Mouse (Mus musculus) liver, embryonic 14.5 days (tissue): ENCODE data around the gene Arhgef1. TPM values are rescaled to one million over a fixed set of nuclear protein-coding genes. Genes with fewer than 3 reads are reported as not detected.
A peak's percentile ranks its signal among the peaks of the same experiment; 100 is the strongest.

Experiments
- ATAC-seq: fragments of 200-750 bp; cut with Nextera tagmentation; 2 replicates; pipeline ENCODE4 v1.8.0; 2017; ENCODE audit warnings: moderate number of reproducible peaks, mild to moderate bottlenecking, moderate library complexity; ENCODE audit not compliant: insufficient read depth
- DNase-seq, 3 experiments: peaks; one replicate each; pipeline ENCODE4 v3.0.0-alpha.2; 2012 to 2013; ENCODE audit warnings: low read depth in 3 of 3, low spot score in 3 of 3
- H3K27ac ChIP-seq: fragments of 300-500 bp; sonication (generic); 2 replicates; pipeline ENCODE4 v1.5.1; 2014; ENCODE audit warnings: moderate library complexity, mild to moderate bottlenecking, control low read depth, inconsistent platforms
- H3K27me3 ChIP-seq: fragments of 300-500 bp; sonication (generic); 2 replicates; pipeline ENCODE4 v1.6.1; 2014; ENCODE audit warnings: mild to moderate bottlenecking, low read length, moderate library complexity; ENCODE audit not compliant: control insufficient read depth, insufficient read depth
- H3K36me3 ChIP-seq: fragments of 300-500 bp; sonication (generic); replicated peaks from 2 replicates; pipeline ENCODE4 v1.6.1; 2014; ENCODE audit warnings: low read depth; ENCODE audit not compliant: control insufficient read depth, insufficient read depth
- H3K4me1 ChIP-seq, 2 experiments: fragments of 200-500 bp in 1 of 2; fragments of 300-500 bp in 1 of 2; sonication (generic) in 1 of 2; replicated peaks; 2 replicates each; pipeline ENCODE4 v1.6.1; 2012 to 2014; ENCODE audit warnings: antibody characterized with exemption in 1 of 2, inconsistent platforms in 1 of 2, low read length in 1 of 2; ENCODE audit not compliant: control insufficient read depth in 2 of 2, insufficient read depth in 2 of 2
- H3K4me2 ChIP-seq: fragments of 300-500 bp; sonication (generic); 2 replicates; pipeline ENCODE4 v1.6.1; 2014; ENCODE audit warnings: low read depth, mild to moderate bottlenecking, control low read depth, moderate library complexity
- H3K4me3 ChIP-seq, 2 experiments: fragments of 200-500 bp in 1 of 2; fragments of 300-500 bp in 1 of 2; sonication (generic) in 1 of 2; 2 replicates each; pipeline ENCODE4 v1.5.1; 2012 to 2014; ENCODE audit warnings: low read depth in 2 of 2, low read length in 2 of 2, mild to moderate bottlenecking in 2 of 2, control low read depth in 1 of 2, inconsistent platforms in 1 of 2, moderate library complexity in 1 of 2; ENCODE audit not compliant: insufficient read depth in 1 of 2
- H3K9ac ChIP-seq: fragments of 300-500 bp; sonication (generic); replicated peaks from 2 replicates; pipeline ENCODE4 v1.6.1; 2014; ENCODE audit warnings: mild to moderate bottlenecking, control low read depth, moderate library complexity
- H3K9me3 ChIP-seq: fragments of 300-500 bp; sonication (generic); 2 replicates; pipeline ENCODE4 v1.6.1; 2016; ENCODE audit warnings: low read length, mixed read lengths; ENCODE audit not compliant: control insufficient read depth
- CTCF ChIP-seq: IDR thresholded peaks from 2 replicates; pipeline ENCODE4 v1.5.1; 2016; ENCODE audit warnings: antibody characterized with exemption, low read depth, control low read depth
- EP300 ChIP-seq: IDR thresholded peaks from 2 replicates; pipeline ENCODE4 v1.6.1; 2016; ENCODE audit warnings: antibody characterized with exemption, low read depth
- WGBS: fragments of 180-500 bp; shearing (Covaris S2); extraction: QIAGEN DNeasy Blood & Tissue Kit; methylation state at CpG from one replicate; pipeline ENCODE4 v1.1.7; 2014; ENCODE audit not compliant: insufficient replicate concordance; 5-methylcytosine and 5-hydroxymethylcytosine counted together
- polyA plus RNA-seq, 2 experiments: library from polyadenylated mRNA; depleted of rRNA in 1 of 2; stranded (reverse) in 1 of 2; unstranded in 1 of 2; fragments of >200 nt; fragmentation: Nextera tagmentation in 1 of 2; extraction: Ambion mirVana in 1 of 2; gene quantifications; 2 replicates each; pipeline versions ENCODE4 v1.2.1 to v1.2.3; 2012 to 2014

The Arhgef1 gene
- polyA plus RNA-seq (2012; rRNA removed) (44.2 and 44.3 TPM in 2 replicates), polyA plus RNA-seq (2014; fragmentation: Nextera tagmentation; extraction: Ambion mirVana) (28.7 and 31.1 TPM in 2 replicates)

GRCm38 (mm10) chr7:24902630-24903443 is at the start of gene Arhgef1:
Gene Arhgef1 (plus strand): TSS chr7:24902912.
- Histone ChIP-seq H3K27me3 (no peaks in the 10 kb centered on the region), H3K9me3 (no peaks in the 10 kb centered on the region), H3K27ac (peak within 1 kb of the TSS; percentile 91), H3K9ac (peak within 1 kb of the TSS; percentile 80), H3K36me3 (no peaks in the 10 kb centered on the region), H3K4me1 (peaks cover 23 to 39% of the 10 kb centered on the region in 2 experiments), H3K4me2 (peak within 1 kb of the TSS; percentile 87), H3K4me3 (peak within 1 kb of the TSS; percentile 74 to 81)
- WGBS = 2% methylated on average over 65 of the region's 68 CpGs
- ATAC-seq (peak; percentile 62), DNase-seq (peak; percentile 52 to 66 (median 56))
- TF ChIP-seq EP300 (no peak), CTCF (no peak)

DNA sequence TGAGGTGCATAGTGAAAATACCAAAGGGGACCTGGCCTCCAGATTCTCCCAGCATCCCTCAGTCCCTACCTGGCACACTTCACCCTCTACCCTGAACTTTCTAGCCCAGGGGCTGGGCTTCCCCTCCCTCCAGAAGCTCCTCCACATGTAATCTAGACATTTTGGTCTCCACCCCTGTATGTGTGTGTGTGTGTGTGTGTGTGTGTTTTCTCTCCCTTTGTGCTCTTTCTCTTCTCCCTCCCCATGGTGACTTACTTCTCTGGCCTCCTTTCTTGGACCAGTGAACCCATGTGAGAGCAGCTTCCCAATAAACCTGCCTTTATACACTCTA is 49.5 kb upstream of the Arhgef1 start:
- H3K9ac ChIP-seq = peak overlapping the region; percentile 32
- peak overlapping the region; percentile 95 for H3K27ac ChIP-seq
- H3K4me1 ChIP-seq = peaks cover 44 to 54% of the 10 kb centered on the region in 2 experiments
- H3K27me3 ChIP-seq = no peaks in the 10 kb centered on the region
- TF ChIP-seq EP300 = no peak
- TF ChIP-seq CTCF = no peak
- no peaks in the 10 kb centered on the region for H3K9me3 ChIP-seq
- ATAC-seq (peak; percentile 76), DNase-seq (no peak)
- H3K36me3 ChIP-seq = no peaks in the 10 kb centered on the region
- peak overlapping the region in 1 of 2 experiments; percentile 18; a peak in 1 of 4 replicates for H3K4me3 ChIP-seq
- peak overlapping the region; percentile 56 for H3K4me2 ChIP-seq

GRCm38 (mm10) chr7:24853695-24854094 is 49.0 kb upstream of the Arhgef1 start:
- Histone ChIP-seq H3K27me3 (no peaks in the 10 kb centered on the region), H3K27ac (peak overlapping the region; percentile 95), H3K9ac (peak overlapping the region; percentile 32), H3K4me2 (peak overlapping the region; percentile 56), H3K4me1 (peaks cover 49 to 59% of the 10 kb centered on the region in 2 experiments), H3K9me3 (no peaks in the 10 kb centered on the region), H3K4me3 (0 out of 4 replicates have a peak overlapping the region, but pooled peaks of 1 of the 2 experiments have one; percentile 7), H3K36me3 (no peaks in the 10 kb centered on the region)
- no peak for DNase-seq
- no peak for ATAC-seq
- TF ChIP-seq CTCF (no peak), EP300 (no peak)
- WGBS = 30% methylated on average over 7 of the region's 7 CpGs

- DNase-seq (no peak), ATAC-seq (no peak)
- no peaks in the 10 kb centered on the region for H3K36me3 ChIP-seq
- no peak overlapping the region; the same call in none of the 2 replicates for H3K27ac ChIP-seq
- no peaks in the 10 kb centered on the region for H3K9me3 ChIP-seq
- no peak overlapping the region for H3K4me3 ChIP-seq
- peaks cover 51 to 63% of the 10 kb centered on the region in 2 experiments for H3K4me1 ChIP-seq
- TF ChIP-seq CTCF (no peak), EP300 (no peak)
- H3K9ac ChIP-seq = no peak overlapping the region
- 34% methylated on average over 6 of the region's 6 CpGs for WGBS
- no peaks in the 10 kb centered on the region for H3K27me3 ChIP-seq
- no peak overlapping the region for H3K4me2 ChIP-seq
Measured at GRCm38 (mm10) chr7:24856460-24857120, 46.1 kb upstream of the Arhgef1 start.

DNA sequence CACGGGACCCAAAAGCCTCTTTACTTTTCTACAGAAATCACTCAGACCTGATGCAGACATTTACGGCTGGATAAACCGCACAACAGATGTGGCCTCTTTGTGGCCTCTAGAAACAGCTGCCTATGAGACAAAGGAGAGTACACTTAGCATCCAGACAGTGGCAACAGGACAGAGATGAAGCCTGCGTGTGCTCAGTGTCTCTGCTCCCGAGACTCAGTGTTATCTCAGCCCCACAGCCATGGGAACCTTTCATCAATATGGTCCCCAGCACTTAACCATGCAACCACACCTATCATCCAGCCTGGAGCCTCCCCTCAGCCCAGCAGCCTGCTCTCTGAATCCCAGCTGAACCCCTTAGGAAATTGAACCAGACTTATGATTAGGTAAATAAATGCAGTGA is 43.5 kb upstream of the Arhgef1 start:
- peak; percentile 99 for ATAC-seq
- Histone ChIP-seq H3K9me3 (no peaks in the 10 kb centered on the region), H3K27ac (peak overlapping the region; percentile 97), H3K27me3 (no peaks in the 10 kb centered on the region), H3K4me2 (peak overlapping the region; percentile 59), H3K4me3 (no peak overlapping the region), H3K36me3 (no peaks in the 10 kb centered on the region), H3K4me1 (peaks cover 36 to 42% of the 10 kb centered on the region in 2 experiments), H3K9ac (peak overlapping the region; percentile 70)
- DNase-seq = peak; percentile 78 to 84 (median 81)
- TF ChIP-seq CTCF (no peak), EP300 (peak; percentile 84)
- 19% methylated on average over 5 of the region's 5 CpGs for WGBS
